Mouse (Mus musculus) frontal cortex, adult (tissue): Measurements from ENCODE around the gene Gm21173.
"Not testable (repeated sequence)": the region's sequence is repeated elsewhere in the genome, so short reads cannot be mapped to it uniquely, and the experiment has no call there.

Experiments used
- ATAC-seq: cut with Nextera tagmentation; 2 replicates; pipeline ENCODE4 v1.9.2; 2017; ENCODE audit warnings: mild to moderate bottlenecking, moderate library complexity, mixed read lengths; ENCODE audit not compliant: low TSS enrichment

Gm21173 gene

GRCm38 (mm10) chrY:76761300-76761699, at the start of gene Gm21173:
TSS of gene Gm21173 (plus strand) at chrY:76761600.
- ATAC-seq = not testable (repeated sequence)
